Mouse (Mus musculus): ENCODE measurements around the gene Urb2. TPM values are rescaled to one million over a fixed set of nuclear protein-coding genes. Genes with fewer than 3 reads are reported as not detected.

Urb2 gene
- total and polyA plus RNA-seq, 3 experiments = 2.6 to 6.3 (median 6.2) TPM

DNA sequence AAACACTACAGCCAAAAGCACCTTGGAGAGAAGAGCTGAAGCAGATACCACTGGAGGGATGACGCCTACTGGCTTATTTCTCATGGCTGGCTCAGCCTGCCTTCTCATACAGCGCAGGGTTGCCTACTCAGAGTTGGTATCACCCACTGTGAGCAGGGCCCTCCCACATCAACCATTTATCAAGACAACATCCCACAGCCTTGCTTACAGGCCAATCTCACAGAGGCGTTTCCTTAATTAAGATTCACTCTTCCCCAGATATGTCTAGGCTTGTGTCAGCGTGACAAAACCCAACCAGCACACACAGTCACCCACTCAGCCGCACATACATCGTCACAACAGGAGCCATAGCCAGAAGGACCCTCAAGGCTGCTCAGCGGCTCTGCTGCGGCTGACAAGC lies 61.3 kb downstream of the Urb2 start:
- whole genome bisulfite sequencing = 95% methylated on average over 8 of the region's 8 CpGs
- Histone ChIP-seq H3K27me3 (ENCODE audit: control insufficient read depth, insufficient read depth, low read length) (no peaks in the 10 kb centered on the region), H3K79me2 (replicated peaks; ENCODE audit: control insufficient read depth, insufficient read depth, low read length) (no peaks in the 10 kb centered on the region), H3K36me3 (ENCODE audit: control insufficient read depth, insufficient read depth, low read length) (no peaks in the 10 kb centered on the region), H3K27ac (no peak overlapping the region), H3K4me3 (no peak overlapping the region), H3K4me1 (ENCODE audit: control insufficient read depth, insufficient read depth, low read length) (no peaks in the 10 kb centered on the region), H3K9ac (ENCODE audit: low read depth, low read length) (no peak overlapping the region)
- intact Hi-C loops (cut with DNase I) = no loop called here
- TF ChIP-seq EP300 (IDR thresholded peaks at IDR 0.05; ENCODE audit: insufficient read depth, low read depth, low read length) (no peak), POLR2A (IDR thresholded peaks at IDR 0.05; ENCODE audit: insufficient read depth, low read depth, low read length) (no peak), CTCF (IDR thresholded peaks at IDR 0.05) (no peak)
- DNase-seq = no peak

DNA sequence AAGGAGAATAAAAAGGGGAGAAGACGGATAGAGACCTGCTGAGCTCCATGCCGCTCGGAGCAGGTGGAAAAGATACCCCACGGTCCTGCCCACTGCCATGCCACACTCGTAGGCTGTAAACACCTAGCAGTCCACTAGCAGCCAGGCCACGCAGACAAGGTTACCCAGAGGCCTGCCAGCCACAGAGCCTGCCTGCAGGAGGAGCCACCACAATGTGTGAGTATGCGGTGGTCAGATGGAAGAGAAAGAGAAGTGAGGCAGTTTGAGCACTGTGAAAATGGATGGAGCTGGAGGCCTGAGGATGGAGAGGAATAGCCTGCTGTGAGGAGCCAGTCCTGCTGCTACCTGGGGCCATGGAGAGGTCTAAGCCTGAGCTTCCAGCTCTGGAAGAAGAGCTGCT lies 62.3 kb downstream of the Urb2 start:
- DNase-seq = no peak
- 89% methylated on average over 7 of the region's 7 CpGs for WGBS
- intact Hi-C loops (cut with DNase I) = no loop called here
- no peak overlapping the region for H3K27ac ChIP-seq
- H3K79me2 ChIP-seq (replicated peaks; ENCODE audit: control insufficient read depth, insufficient read depth, low read length) = no peaks in the 10 kb centered on the region
- no peaks in the 10 kb centered on the region for H3K27me3 ChIP-seq (ENCODE audit: control insufficient read depth, insufficient read depth, low read length)
- no peak overlapping the region for H3K4me3 ChIP-seq
- no peaks in the 10 kb centered on the region for H3K4me1 ChIP-seq (ENCODE audit: control insufficient read depth, insufficient read depth, low read length)
- H3K9ac ChIP-seq (ENCODE audit: low read depth, low read length) = no peak overlapping the region
- H3K36me3 ChIP-seq (ENCODE audit: control insufficient read depth, insufficient read depth, low read length) = no peaks in the 10 kb centered on the region
- no peak for TF ChIP-seq POLR2A (IDR thresholded peaks at IDR 0.05; ENCODE audit: insufficient read depth, low read depth, low read length)
- no peak for TF ChIP-seq CTCF (IDR thresholded peaks at IDR 0.05)
- no peak for TF ChIP-seq EP300 (IDR thresholded peaks at IDR 0.05; ENCODE audit: insufficient read depth, low read depth, low read length)

DNA sequence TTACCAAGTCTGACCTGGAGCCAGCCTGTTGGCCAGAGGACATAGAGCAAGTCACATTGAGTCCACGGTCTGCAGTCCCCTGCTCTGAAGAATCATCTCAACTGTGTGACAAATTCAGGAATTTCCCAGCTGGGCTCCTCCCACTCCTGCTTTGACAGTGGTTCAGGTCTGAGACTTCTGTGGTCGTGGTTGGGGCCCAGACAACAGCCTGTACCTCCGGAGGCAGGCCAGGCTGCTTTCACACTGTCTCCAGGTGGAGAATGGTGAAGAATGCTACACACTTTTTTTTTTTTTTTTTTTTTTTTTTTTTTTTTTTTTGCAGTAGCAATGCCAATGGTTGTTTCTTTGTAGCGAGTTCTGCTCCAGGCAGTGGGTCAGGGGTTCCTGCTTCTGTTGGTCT lies 64.4 kb downstream of the Urb2 start:
- no peak overlapping the region for H3K27ac ChIP-seq
- TF ChIP-seq EP300 (IDR thresholded peaks at IDR 0.05; ENCODE audit: insufficient read depth, low read depth, low read length) = no peak
- H3K4me3 ChIP-seq = no peak overlapping the region
- intact Hi-C loops (cut with DNase I) = no loop called here
- H3K4me1 ChIP-seq (ENCODE audit: control insufficient read depth, insufficient read depth, low read length) = no peaks in the 10 kb centered on the region
- H3K36me3 ChIP-seq (ENCODE audit: control insufficient read depth, insufficient read depth, low read length) = no peaks in the 10 kb centered on the region
- H3K27me3 ChIP-seq (ENCODE audit: control insufficient read depth, insufficient read depth, low read length) = no peaks in the 10 kb centered on the region
- H3K79me2 ChIP-seq (replicated peaks; ENCODE audit: control insufficient read depth, insufficient read depth, low read length) = no peaks in the 10 kb centered on the region
- no peak for DNase-seq
- no peak overlapping the region for H3K9ac ChIP-seq (ENCODE audit: low read depth, low read length)
- 47% methylated on average over 4 of the region's 4 CpGs for WGBS

DNA sequence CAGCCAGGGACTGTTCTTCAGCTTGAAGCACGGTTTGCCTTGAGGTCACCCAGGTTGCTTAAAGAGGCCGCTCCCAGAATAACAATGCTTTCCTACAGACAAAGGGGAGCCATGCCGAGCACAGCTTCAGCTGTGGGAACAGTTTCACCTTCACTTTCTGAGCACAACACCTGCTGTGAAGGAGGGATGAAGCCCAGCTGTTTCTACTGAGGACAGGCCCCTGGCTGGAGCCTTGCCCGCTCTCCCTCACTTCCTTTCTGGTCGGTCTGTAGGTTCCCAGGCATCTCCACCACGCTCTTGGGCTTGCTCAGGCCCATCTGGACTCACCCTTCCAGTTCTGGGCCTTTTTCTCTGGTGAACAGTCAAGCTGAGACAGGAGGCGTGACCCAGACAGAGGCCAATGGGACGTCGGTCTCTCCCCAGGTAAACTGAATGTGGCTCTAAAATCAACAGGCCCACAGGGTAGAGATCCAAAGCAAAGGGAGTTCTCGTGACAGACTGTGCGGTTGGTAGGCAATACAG lies 66.8 kb downstream of the Urb2 start:
- 79% methylated on average over 11 of the region's 11 CpGs for WGBS

DNA sequence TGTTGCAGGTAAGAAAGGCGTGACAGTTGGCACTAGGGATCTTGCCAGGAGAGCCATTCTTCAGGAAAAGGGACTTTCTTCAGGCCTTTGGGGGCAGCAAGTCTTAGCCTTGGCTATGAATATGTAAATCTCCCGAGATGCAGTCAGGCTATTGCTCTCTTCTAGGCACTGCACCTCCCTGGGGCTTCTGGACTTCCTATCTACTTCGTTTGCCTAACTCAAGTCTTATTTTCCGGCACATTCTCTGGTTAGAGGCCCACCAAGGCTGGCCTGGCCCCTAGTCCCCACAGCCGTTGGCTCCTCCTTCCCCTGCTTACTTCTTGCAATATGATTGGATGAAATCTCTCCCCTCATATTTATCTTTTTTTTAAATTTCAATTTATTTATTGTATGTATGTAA lies 67.7 kb downstream of the Urb2 start:
- DNase-seq = no peak
- no peak for TF ChIP-seq POLR2A (IDR thresholded peaks at IDR 0.05; ENCODE audit: insufficient read depth, low read depth, low read length)
- Histone ChIP-seq H3K27ac (no peak overlapping the region), H3K4me3 (no peak overlapping the region), H3K36me3 (ENCODE audit: control insufficient read depth, insufficient read depth, low read length) (no peaks in the 10 kb centered on the region), H3K4me1 (ENCODE audit: control insufficient read depth, insufficient read depth, low read length) (no peaks in the 10 kb centered on the region), H3K9ac (ENCODE audit: low read depth, low read length) (no peak overlapping the region), H3K27me3 (ENCODE audit: control insufficient read depth, insufficient read depth, low read length) (no peaks in the 10 kb centered on the region), H3K79me2 (replicated peaks; ENCODE audit: control insufficient read depth, insufficient read depth, low read length) (no peaks in the 10 kb centered on the region)
- intact Hi-C loops (cut with DNase I) = no loop called here
- WGBS = 95% methylated on average over 5 of the region's 5 CpGs

More for the DNA sequence above, 66.8 kb downstream of the Urb2 start:
- H3K27ac ChIP-seq = no peak overlapping the region
- no peaks in the 10 kb centered on the region for H3K79me2 ChIP-seq (replicated peaks; ENCODE audit: control insufficient read depth, insufficient read depth, low read length)
- no peak overlapping the region for H3K9ac ChIP-seq (ENCODE audit: low read depth, low read length)
- H3K4me3 ChIP-seq = no peak overlapping the region
- no peaks in the 10 kb centered on the region for H3K4me1 ChIP-seq (ENCODE audit: control insufficient read depth, insufficient read depth, low read length)
- no peaks in the 10 kb centered on the region for H3K27me3 ChIP-seq (ENCODE audit: control insufficient read depth, insufficient read depth, low read length)
- TF ChIP-seq CTCF (IDR thresholded peaks at IDR 0.05) = no peak
- TF ChIP-seq POLR2A (IDR thresholded peaks at IDR 0.05; ENCODE audit: insufficient read depth, low read depth, low read length) = no peak
- no peak for TF ChIP-seq EP300 (IDR thresholded peaks at IDR 0.05; ENCODE audit: insufficient read depth, low read depth, low read length)
- DNase-seq = no peak
- intact Hi-C loops (cut with DNase I) = no loop called here
- no peaks in the 10 kb centered on the region for H3K36me3 ChIP-seq (ENCODE audit: control insufficient read depth, insufficient read depth, low read length)

DNA sequence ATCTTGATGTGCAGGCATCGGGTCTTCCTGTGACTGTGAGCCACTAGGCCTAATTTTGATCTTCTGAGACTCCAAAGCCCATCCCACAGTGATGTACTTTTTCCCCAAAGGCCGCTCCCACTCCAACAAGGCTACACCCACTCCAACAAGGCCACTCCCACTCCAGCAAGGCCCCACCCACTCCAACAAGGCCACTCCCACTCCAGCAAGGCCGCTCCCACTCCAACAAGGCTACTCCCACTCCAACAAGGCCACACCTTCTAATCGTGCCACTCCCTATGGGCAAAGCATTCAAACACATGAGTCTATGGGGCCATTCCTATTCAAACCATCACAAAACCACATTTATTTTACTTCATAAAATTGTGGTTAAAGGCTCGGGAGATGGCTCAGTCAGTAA lies 69.2 kb downstream of the Urb2 start:
- DNase-seq = no peak
- no peak overlapping the region for H3K27ac ChIP-seq
- H3K4me1 ChIP-seq (ENCODE audit: control insufficient read depth, insufficient read depth, low read length) = no peaks in the 10 kb centered on the region
- H3K27me3 ChIP-seq (ENCODE audit: control insufficient read depth, insufficient read depth, low read length) = no peaks in the 10 kb centered on the region
- H3K4me3 ChIP-seq = no peak overlapping the region
- intact Hi-C loops (cut with DNase I) = no loop called here
- H3K9ac ChIP-seq (ENCODE audit: low read depth, low read length) = no peak overlapping the region
- H3K36me3 ChIP-seq (ENCODE audit: control insufficient read depth, insufficient read depth, low read length) = no peaks in the 10 kb centered on the region
- no peak for TF ChIP-seq EP300 (IDR thresholded peaks at IDR 0.05; ENCODE audit: insufficient read depth, low read depth, low read length)
- TF ChIP-seq CTCF (IDR thresholded peaks at IDR 0.05) = no peak
- no peak for TF ChIP-seq POLR2A (IDR thresholded peaks at IDR 0.05; ENCODE audit: insufficient read depth, low read depth, low read length)
- WGBS = 90% methylated on average over 5 of the region's 5 CpGs
- H3K79me2 ChIP-seq (replicated peaks; ENCODE audit: control insufficient read depth, insufficient read depth, low read length) = no peaks in the 10 kb centered on the region

Small RNAs within 50 kb of the gene (microRNA-seq; reads per million reads assigned to microRNA genes)
- 0 to 0.39 reads per million in 2 experiments for gene Mir1967

Other genes starting within 250 kb of the Urb2 start
- gene Rab4a, start 215.5 kb upstream of the Urb2 start, total RNA-seq (2021) = 1 to 10 TPM; 7.7 to 8.4 TPM
- 10.6 and 12.7 TPM in 2 replicates for gene Rab4a, start 215.5 kb upstream of the Urb2 start, polyA plus RNA-seq (2012; rRNA removed)
- gene Ccsap, start 161.3 kb upstream of the Urb2 start, total RNA-seq (2021) = under 1 TPM; 0.68 to 0.81 TPM
- 0.18 and 0.70 TPM in 2 replicates for gene Ccsap, start 161.3 kb upstream of the Urb2 start, polyA plus RNA-seq (2012; rRNA removed)
- gene Acta1, start 126.8 kb upstream of the Urb2 start, total RNA-seq (2021) = 100 to 1,000 TPM; 229 to 294 TPM
- 1,051 and 1,757 TPM in 2 replicates for gene Acta1, start 126.8 kb upstream of the Urb2 start, polyA plus RNA-seq (2012; rRNA removed)
- gene Nup133, start 72.2 kb upstream of the Urb2 start, total RNA-seq (2021) = 10 to 100 TPM in 1 of 2 experiments, 1 to 10 TPM in 1; 9.9 to 10.8 TPM
- 7.2 and 12.3 TPM in 2 replicates for gene Nup133, start 72.2 kb upstream of the Urb2 start, polyA plus RNA-seq (2012; rRNA removed)
- 10 to 100 TPM; 40.2 to 44.2 TPM for gene Abcb10, start 38.4 kb upstream of the Urb2 start, total RNA-seq (2021)
- gene Abcb10, start 38.4 kb upstream of the Urb2 start, polyA plus RNA-seq (2012; rRNA removed) = 19.1 and 27.6 TPM in 2 replicates
- 10 to 100 TPM; 12.0 to 13.2 TPM for gene Taf5l, start 111 bp upstream of the Urb2 start, total RNA-seq (2021)
- 17.7 and 23.5 TPM in 2 replicates for gene Taf5l, start 111 bp upstream of the Urb2 start, polyA plus RNA-seq (2012; rRNA removed)
- 10 to 100 TPM; 35.2 to 42.9 TPM for gene Galnt2, start 209.9 kb downstream of the Urb2 start, total RNA-seq (2021)
- gene Galnt2, start 209.9 kb downstream of the Urb2 start, polyA plus RNA-seq (2012; rRNA removed) = 3.7 and 8.8 TPM in 2 replicates